Mouse (Mus musculus) lung, postnatal 14 days (tissue): ENCODE results near the gene Bloc1s4.
A peak's percentile ranks its signal among the peaks of the same experiment; 100 is the strongest.

Experiments used
- DNase-seq: peaks from one replicate; pipeline ENCODE4 v3.0.0; 2021

Gene Bloc1s4

DNA sequence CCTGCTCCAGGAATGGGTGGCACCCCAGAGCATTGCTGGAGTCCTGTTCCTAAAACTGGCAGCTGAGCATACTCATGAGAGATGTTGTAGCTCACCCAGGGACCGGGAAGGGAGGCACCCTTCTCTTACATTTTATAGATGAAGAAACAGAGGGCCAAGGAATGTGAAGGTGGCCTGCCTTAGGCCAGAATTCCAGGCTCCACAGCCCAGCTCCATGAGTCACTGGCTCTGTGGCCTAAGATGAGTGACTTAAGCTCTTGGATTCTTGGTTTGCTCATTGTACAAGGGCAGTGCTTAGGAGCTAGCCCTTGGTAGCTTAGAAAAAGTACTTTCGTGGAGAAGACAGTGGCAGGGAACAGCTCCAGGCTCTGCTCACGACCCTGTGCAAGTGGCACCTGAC is 33.6 kb downstream of the Bloc1s4 start:
- DNase-seq: no peak

DNA sequence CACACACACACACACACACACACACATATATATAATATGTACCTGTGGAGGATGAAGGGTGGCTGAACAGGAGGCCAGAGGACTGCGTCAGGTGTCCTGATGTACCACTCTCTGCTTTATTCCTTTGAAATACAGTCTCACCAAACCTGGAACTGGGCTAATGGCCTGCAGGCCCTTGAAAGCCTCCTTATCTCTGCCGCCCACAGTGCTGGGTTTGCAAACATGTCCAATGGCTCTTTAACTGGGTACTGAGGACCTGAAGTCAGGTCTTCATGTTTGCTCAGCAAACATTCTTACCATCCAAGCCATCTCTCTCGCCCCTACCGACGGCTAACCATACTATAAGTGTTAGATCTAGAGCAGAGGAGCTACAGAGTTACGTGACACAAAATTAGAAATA is 34.8 kb downstream of the Bloc1s4 start:
- no peak for DNase-seq

DNA sequence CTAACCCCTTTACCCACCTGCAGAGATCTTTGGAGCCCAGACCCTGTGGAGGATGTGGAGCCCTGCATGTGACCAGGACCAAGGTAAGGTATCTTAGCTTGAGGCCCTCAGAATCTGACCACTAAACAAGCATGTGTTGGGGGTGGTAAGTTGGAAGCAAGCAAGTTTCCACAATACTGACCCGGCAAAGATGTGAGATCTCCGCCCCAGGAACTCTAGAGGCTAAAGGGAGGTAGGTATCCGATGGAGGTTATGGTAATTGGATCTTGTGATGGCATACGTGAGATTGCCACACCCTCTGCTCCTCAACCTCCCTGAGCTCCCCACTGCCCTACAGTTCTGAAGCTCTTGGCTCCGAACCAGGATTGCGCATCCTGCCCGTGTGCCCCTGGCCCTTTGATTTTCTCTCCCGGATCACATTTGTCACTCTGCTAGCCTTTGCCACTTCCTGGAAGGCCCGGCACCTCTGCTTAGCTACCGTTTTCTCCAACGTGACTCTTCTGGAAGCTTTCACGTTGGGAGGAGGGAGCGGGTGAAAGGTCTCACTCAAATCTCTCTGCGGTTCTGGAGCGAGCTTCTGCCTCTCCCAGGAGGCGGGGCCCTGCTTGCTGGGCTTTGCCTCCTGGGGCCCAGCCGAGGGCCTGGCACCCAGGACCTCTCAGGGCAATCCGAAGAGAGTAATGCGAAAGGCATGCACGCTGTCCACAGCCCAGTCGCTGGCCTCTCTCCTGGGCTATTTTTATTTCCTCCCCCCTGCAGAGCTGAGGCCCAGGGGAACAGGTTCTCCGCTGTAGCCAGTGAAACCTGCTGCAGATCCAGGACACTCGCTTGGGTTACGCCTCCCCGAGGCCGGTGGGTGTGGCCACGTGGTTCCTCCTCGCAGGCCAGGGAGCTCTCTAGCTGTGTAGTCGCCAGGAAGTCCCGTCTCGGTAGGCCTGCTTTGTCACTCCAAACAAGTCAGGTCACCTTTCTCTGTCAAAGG is 35.6 kb downstream of the Bloc1s4 start:
- DNase-seq: peak; percentile 84

DNA sequence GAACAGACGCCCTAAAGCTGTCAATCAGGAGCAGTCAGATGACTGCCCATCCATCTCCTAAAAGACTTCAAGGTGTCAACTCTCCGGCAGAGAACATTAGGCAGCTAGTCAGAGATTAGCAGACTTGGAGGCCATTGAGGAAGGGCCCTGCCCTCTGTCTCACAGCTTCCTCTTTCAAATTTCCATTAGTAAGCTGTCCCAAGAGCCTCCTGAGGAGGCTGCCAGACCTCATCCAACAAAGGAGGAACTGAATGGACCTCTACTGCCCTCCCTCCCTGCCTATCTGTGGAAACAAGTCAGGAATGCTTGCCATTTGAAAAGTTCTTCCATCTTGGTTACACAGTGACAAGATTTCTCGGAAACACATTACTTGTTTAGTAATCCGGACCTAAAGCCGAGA is 36.6 kb downstream of the Bloc1s4 start:
- DNase-seq: no peak

DNA sequence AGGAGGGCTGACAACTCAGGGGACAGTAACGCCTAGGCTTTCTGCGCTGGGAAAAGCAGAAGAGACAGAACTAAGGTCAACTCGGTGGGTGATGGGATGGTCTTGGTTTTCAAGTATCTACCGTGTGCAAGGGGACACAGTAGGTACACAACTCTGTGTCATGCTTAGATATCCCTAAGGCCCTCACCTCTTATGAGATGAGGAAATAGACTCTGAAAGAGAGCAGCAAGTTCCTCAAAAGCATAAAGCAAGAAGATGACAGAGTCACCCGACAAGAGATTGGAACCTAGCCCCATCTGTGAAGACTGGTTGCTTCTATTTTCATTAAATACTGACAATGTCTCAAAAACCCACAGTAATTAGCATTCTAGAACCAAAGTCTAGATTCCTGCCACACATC is 42.7 kb downstream of the Bloc1s4 start:
- no peak for DNase-seq

DNA sequence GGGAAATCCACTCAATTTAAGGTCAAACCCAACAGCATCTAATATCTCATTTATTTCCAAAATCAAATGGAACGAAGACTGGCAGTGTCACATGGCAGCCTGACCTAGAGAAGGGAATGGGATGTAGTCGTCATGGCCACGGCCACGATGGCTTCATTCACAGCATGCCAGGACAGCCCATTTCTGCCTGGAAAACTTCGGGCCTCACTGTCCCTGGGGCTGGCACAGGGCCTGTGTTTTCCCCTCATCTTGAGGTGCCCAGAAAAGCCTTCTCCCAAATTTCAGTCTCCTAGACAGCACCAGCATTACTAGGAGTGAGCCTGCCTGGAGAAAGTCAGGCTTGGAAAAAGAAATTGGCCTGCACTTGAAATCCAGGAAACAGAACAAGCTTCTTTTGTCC is 43.1 kb downstream of the Bloc1s4 start:
- DNase-seq: no peak

DNA sequence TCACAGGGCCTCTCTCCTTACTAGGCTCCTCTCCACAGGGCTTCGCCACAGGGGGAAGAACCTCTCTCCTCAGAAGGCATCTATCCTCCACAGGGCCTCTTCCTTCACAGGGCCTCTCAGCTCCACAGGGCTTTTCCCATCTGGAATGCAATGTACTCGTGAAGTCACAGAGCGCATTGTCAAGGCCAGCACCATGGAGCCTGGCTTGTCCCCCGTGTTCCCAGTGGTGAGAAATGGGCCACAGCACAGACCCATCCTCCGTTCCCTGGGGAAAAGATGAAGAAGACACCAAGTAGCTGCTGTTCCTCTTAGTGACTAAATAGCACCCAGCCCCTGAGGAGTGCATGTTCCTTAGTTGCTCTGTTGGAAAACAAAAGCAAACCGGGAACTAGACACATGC is 43.8 kb downstream of the Bloc1s4 start:
- no peak for DNase-seq

DNA sequence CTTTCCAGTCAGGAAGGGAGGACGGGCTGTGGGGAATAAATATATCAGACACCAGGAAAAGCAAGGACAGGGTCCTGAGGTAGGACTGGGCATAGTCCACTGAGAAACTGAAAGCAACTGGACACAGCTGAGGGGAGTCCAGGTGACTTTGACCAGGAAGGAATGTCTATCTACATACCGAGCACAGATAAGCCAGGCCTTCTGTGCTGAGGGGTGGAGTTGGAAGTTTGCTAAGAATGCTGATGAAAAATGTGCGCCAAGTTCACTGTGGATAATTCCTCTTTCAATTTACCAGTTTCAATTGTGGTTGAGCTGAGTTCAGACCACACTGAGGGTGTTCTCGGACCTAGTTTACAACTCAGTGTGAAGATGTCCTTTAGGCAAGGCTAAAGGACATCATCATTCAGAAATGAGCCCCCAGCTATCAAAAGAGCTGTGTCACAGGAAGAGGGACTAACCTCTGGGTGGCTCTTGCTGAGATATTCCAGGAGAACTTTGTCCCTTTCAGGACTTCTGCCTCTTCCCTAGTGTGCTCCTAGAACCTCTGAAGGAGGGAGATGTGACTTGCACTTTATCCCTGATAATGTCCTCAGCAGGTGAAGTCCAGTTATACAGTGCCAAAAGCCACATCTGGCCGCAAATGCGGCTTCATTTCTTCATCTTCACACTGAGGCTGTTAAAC is 47.4 kb downstream of the Bloc1s4 start:
- no peak for DNase-seq

DNA sequence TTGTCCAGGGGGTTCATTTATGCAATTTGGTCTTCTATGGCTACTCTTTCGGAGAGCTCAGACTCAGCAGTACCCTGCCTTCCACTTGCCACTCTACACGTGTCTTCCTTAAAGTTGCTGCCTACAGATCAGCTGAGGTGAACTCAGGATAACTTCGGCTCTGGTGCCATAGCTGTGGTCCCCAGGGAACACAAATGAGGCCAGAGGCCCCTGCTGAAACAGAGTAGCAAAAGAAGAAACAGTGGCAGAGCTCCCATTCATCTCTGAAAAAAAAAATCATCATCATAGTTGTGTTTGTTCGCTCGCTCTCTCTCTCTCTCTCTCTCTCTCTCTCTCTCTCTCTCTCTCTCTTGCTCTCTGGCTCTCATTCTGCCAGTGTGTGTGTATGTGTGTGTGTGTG is 49.8 kb downstream of the Bloc1s4 start:
- no peak for DNase-seq

DNA sequence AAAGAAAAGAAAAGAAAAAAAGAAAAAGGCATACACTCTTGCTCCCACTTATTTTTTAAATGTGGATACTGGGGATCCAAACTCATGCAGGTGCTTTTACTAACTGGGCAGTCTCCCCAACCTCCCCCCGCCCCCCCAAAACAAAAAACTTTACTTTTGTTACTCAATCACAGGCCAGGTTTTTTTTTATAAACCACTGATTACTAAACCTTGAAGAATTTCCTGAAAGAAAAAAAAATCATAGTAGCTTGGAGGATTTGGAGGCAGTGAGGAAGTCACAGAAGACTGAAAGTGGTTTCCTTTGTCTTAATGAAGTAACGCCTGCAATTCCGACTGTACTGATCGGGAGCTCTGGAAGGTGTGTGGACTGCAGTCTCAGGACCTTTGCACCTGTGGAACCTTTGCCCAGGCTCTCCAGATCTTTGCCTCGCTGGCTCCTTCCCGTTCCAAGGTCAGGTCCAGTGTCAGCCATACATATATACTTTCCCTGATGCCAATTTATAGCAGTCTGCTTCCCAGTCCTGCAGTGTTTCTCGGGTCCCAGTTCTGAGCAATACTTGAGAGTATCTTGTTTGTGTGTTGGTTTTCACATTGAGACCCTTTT is 50.3 kb downstream of the Bloc1s4 start:
- DNase-seq: no peak
